Mouse (Mus musculus): ENCODE results near the gene 1700034J05Rik.

DNA sequence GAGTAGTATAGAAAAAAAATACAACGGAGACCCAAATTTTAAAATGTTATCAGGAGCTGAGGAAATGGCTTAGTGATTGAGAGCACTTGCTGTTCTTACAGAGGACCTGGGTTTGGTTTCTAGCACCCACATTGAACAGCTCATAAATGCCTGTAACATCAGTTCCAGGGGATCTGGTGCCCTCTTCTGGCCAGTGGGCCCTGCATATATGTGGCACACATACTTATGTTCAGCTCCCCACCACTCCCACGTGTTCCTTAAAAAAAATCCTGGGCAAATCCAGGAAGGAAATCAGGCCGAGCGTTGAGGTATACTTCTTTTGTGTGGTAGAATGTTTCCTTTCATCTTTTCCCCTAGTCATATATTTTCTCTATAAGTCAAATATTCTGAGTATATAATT, 52.3 kb downstream of the 1700034J05Rik start:
- TF ChIP-seq CTCF (IDR thresholded peaks at IDR 0.05; ENCODE audit: borderline replicate concordance, control insufficient read depth, extremely low read depth, insufficient read depth, low read length, poor library complexity), result no peak
- no peak for TF ChIP-seq POLR2A (IDR thresholded peaks at IDR 0.05; ENCODE audit: control insufficient read depth, extremely low read depth, insufficient read depth, low read length, poor library complexity)

Measured in thymus, adult 2 months (tissue).